Mouse (Mus musculus) testis, adult 2 months (tissue): ENCODE results near the gene Ralgps1.

ENCODE experiments used
- CTCF ChIP-seq: fragments of 200-500 bp; IDR thresholded peaks from 2 replicates; pipeline ENCODE4 v1.5.1; 2012; ENCODE audit warnings: low read depth, mild to moderate bottlenecking, inconsistent platforms, low read length, moderate library complexity; ENCODE audit not compliant: control insufficient read depth, insufficient read depth, insufficient replicate concordance
- POLR2A ChIP-seq: fragments of 200-500 bp; IDR thresholded peaks from 2 replicates; pipeline ENCODE4 v1.6.1; 2012; ENCODE audit warnings: low read depth, mild to moderate bottlenecking, inconsistent platforms, low read length, moderate library complexity; ENCODE audit not compliant: control insufficient read depth

- no peak for TF ChIP-seq POLR2A
- TF ChIP-seq CTCF: no peak
Measured at GRCm38 (mm10) chr2:33129696-33130095, 241.6 kb downstream of the Ralgps1 start.
